Mouse (Mus musculus) megakaryocyte, embryonic 14.5 days (primary cell): Measurements from ENCODE around the gene Il12b. TPM values are rescaled to one million over a fixed set of nuclear protein-coding genes. Genes with fewer than 3 reads are reported as not detected.

Experiments
- H3K27me3 ChIP-seq: replicated peaks from 2 replicates; pipeline ENCODE3; 2012; ENCODE audit warnings: inconsistent platforms
- H3K36me3 ChIP-seq: replicated peaks from 2 replicates; pipeline ENCODE3; 2012; ENCODE audit warnings: low read length, inconsistent platforms, mixed read lengths
- H3K4me1 ChIP-seq: 2 replicates; pipeline ENCODE4 v1.6.1; 2012; ENCODE audit warnings: inconsistent platforms
- H3K4me3 ChIP-seq: replicated peaks from 2 replicates; pipeline ENCODE3; 2012; ENCODE audit warnings: moderate library complexity, mild to moderate bottlenecking, inconsistent platforms
- H3K9me3 ChIP-seq: 2 replicates; pipeline ENCODE4 v1.6.1; 2012; ENCODE audit warnings: inconsistent platforms
- FLI1 ChIP-seq: IDR thresholded peaks from 2 replicates; pipeline ENCODE4 v1.6.1; 2012; ENCODE audit warnings: low read length, inconsistent platforms, mixed read lengths
- GATA1 ChIP-seq: IDR thresholded peaks from 3 replicates; pipeline ENCODE4 v1.6.1; 2012; ENCODE audit warnings: mixed read lengths, low read length, inconsistent platforms, borderline replicate concordance
- polyA plus RNA-seq: library from polyadenylated mRNA; stranded (reverse); fragments of >175 nt; gene quantifications from 2 replicates; pipeline ENCODE4 v1.2.3, GENCODE M21; 2012; ENCODE audit warnings: low replicate concordance; ENCODE audit not compliant: insufficient read depth

The Il12b gene
- polyA plus RNA-seq, 1 experiment: not detected

GRCm38 (mm10) chr11:44389993-44390701, 9.7 kb upstream of the Il12b start:
- Histone ChIP-seq H3K4me3 (no peak overlapping the region), H3K4me1 (peaks cover 5% of the 10 kb centered on the region), H3K27me3 (no peaks in the 10 kb centered on the region), H3K36me3 (no peaks in the 10 kb centered on the region), H3K9me3 (peaks cover 8% of the 10 kb centered on the region; the same call in 1 of the 2 replicates)
- TF ChIP-seq FLI1 (no peak), GATA1 (no peak)

GRCm38 (mm10) chr11:44393101-44393810, 6.6 kb upstream of the Il12b start:
- Histone ChIP-seq H3K36me3 (no peaks in the 10 kb centered on the region), H3K27me3 (peaks cover under 1% of the 10 kb centered on the region), H3K4me3 (no peak overlapping the region), H3K9me3 (peaks cover 15% of the 10 kb centered on the region; the same call in 1 of the 2 replicates), H3K4me1 (peaks cover 12% of the 10 kb centered on the region)
- TF ChIP-seq GATA1 (no peak), FLI1 (no peak)

GRCm38 (mm10) chr11:44395401-44395800, 4.5 kb upstream of the Il12b start:
- Histone ChIP-seq H3K36me3 (no peaks in the 10 kb centered on the region), H3K4me3 (peak overlapping the region; percentile 23), H3K27me3 (peaks cover 7% of the 10 kb centered on the region), H3K4me1 (peaks cover 14% of the 10 kb centered on the region), H3K9me3 (peaks cover 15% of the 10 kb centered on the region; the same call in 1 of the 2 replicates)
- TF ChIP-seq FLI1 (no peak), GATA1 (no peak)

- H3K4me1 ChIP-seq: peaks cover 13% of the 10 kb centered on the region
- peaks cover 7% of the 10 kb centered on the region for H3K27me3 ChIP-seq
- no peak overlapping the region for H3K4me3 ChIP-seq
- TF ChIP-seq GATA1 (no peak), FLI1 (no peak)
- H3K9me3 ChIP-seq: peaks cover 15% of the 10 kb centered on the region; the same call in 1 of the 2 replicates
- no peaks in the 10 kb centered on the region for H3K36me3 ChIP-seq
Measured at GRCm38 (mm10) chr11:44397551-44397950, 2.3 kb upstream of the Il12b start.

- Histone ChIP-seq H3K36me3 (no peaks in the 10 kb centered on the region), H3K4me1 (peaks cover 13% of the 10 kb centered on the region), H3K4me3 (no peak overlapping the region), H3K27me3 (peaks cover 7% of the 10 kb centered on the region), H3K9me3 (peaks cover 10% of the 10 kb centered on the region; the same call in 1 of the 2 replicates)
- TF ChIP-seq FLI1 (no peak), GATA1 (no peak)
Measured at GRCm38 (mm10) chr11:44398356-44398755, 1.5 kb upstream of the Il12b start.

GRCm38 (mm10) chr11:44398782-44399225, 1.1 kb upstream of the Il12b start:
- peak overlapping the region; percentile 51 for H3K4me3 ChIP-seq
- H3K4me1 ChIP-seq: peaks cover 13% of the 10 kb centered on the region
- peaks cover 8% of the 10 kb centered on the region for H3K27me3 ChIP-seq
- no peaks in the 10 kb centered on the region for H3K36me3 ChIP-seq
- no peak for TF ChIP-seq FLI1
- no peak for TF ChIP-seq GATA1
- H3K9me3 ChIP-seq: peaks cover 7% of the 10 kb centered on the region; the same call in 1 of the 2 replicates

- TF ChIP-seq GATA1: no peak
- TF ChIP-seq FLI1: no peak
- Histone ChIP-seq H3K27me3 (peaks cover 10% of the 10 kb centered on the region), H3K9me3 (no peaks in the 10 kb centered on the region), H3K4me1 (peaks cover 5% of the 10 kb centered on the region; the same call in 1 of the 2 replicates), H3K4me3 (no peak overlapping the region), H3K36me3 (no peaks in the 10 kb centered on the region)
Measured at GRCm38 (mm10) chr11:44401635-44402548, 2.0 kb downstream of the Il12b start.

- peaks cover 5% of the 10 kb centered on the region for H3K27me3 ChIP-seq
- H3K4me3 ChIP-seq: no peak overlapping the region
- H3K4me1 ChIP-seq: no peaks in the 10 kb centered on the region
- no peak for TF ChIP-seq FLI1
- no peak for TF ChIP-seq GATA1
- H3K9me3 ChIP-seq: no peaks in the 10 kb centered on the region
- H3K36me3 ChIP-seq: no peaks in the 10 kb centered on the region
Measured at GRCm38 (mm10) chr11:44405113-44405512, 5.2 kb downstream of the Il12b start.

- H3K4me3 ChIP-seq: no peak overlapping the region
- H3K9me3 ChIP-seq: no peaks in the 10 kb centered on the region
- H3K36me3 ChIP-seq: no peaks in the 10 kb centered on the region
- H3K4me1 ChIP-seq: no peaks in the 10 kb centered on the region
- H3K27me3 ChIP-seq: peaks cover 7% of the 10 kb centered on the region
- TF ChIP-seq GATA1: no peak
- no peak for TF ChIP-seq FLI1
Measured at GRCm38 (mm10) chr11:44405961-44406360, 6.1 kb downstream of the Il12b start.
